Comparison of ENCODE assay signal across 11 mouse cellular contexts in the genomic region with DNA sequence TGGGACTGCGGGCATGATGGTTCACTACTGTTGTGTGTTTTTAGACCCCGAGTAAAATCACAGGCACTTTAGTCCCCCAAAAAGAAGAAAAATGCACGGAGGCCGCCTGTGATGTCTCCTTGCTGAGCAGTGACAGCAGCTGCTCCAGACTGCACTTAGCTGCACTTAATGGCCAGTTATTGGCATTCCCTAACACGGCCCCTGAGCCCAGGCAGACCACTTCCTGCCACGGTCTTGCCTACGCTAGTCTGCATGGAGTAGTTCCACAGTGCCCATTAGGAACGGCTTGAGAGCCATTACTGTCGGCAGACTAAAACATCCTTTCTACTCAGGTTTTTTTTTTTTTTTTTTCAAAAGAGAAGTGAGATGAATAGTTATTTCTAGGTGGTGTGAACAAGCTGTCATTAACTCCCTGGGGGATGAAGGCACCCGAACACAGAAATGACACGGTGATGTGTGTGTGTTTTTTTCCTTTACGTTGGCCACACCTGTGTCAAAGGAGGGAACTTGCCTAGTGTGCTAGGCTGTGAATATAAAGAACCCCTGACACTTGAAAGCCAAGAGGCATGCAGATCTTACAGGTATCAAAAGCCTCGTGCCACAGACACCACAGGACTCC. TPM values are rescaled to one million over a fixed set of nuclear protein-coding genes. Genes with fewer than 3 reads are reported as not detected.
A peak's percentile ranks its signal among the peaks of the same experiment; 100 is the strongest.
DNase-seq lines count a peak whose midpoint lies in the region; ATAC-seq lines count a peak whose summit lies in the region.
"Had no signal": no experiment of that assay in that cellular context is flagged by ENCODE, and none has a peak within 500 bp of the region (broad histone marks: within the 10 kb centered on the region; RNA-seq: fewer than 3 reads in every experiment).

No protein-coding gene starts in this region.

- peak; percentile 5 to 23 for DNase-seq in spleen, postnatal 36 days (ENCODE audit: low spot score in 2 of 2)
- DNase-seq in spleen, postnatal 14 days (ENCODE audit: low spot score in 2 of 2): no peak
- DNase-seq in splenic B cell, adult 2 months (ENCODE audit: low read depth, low spot score): peak; percentile 64
- DNase-seq in urinary bladder, postnatal 25 days (ENCODE audit: low spot score): no peak
- DNase-seq in lung, postnatal 14 days: no peak
- DNase-seq in right cerebral cortex, postnatal 4 days: no peak
- DNase-seq: kidney, adult 9 months had no signal

- peak; percentile 63 for ATAC-seq in forebrain, embryonic 12.5 days (ENCODE audit: low FRiP score)
- ATAC-seq in limb, embryonic 13.5 days (ENCODE audit: low FRiP score, low read depth): peak; percentile 61; the same call in 1 of the 2 replicates
- ATAC-seq: Patski had no signal

- peak overlapping the region; percentile 10; the same call in 1 of the 2 replicates for H3K4me3 ChIP-seq in forebrain, embryonic 12.5 days (replicated peaks)
- H3K4me3 ChIP-seq in limb, embryonic 13.5 days: no peak overlapping the region
- H3K4me3 ChIP-seq: erythroblast, embryonic 14.5 days had no signal

- 25% methylated on average over 13 of the region's 13 CpGs for WGBS in forebrain, embryonic 12.5 days
- WGBS in limb, embryonic 13.5 days: 26% methylated on average over 13 of the region's 13 CpGs

- H3K27me3 ChIP-seq in forebrain, embryonic 12.5 days: no peaks in the 10 kb centered on the region
- no peaks in the 10 kb centered on the region for H3K27me3 ChIP-seq in limb, embryonic 13.5 days
- no peaks in the 10 kb centered on the region for H3K27me3 ChIP-seq in splenic B cell, adult 2 months (ENCODE audit: control insufficient read depth, insufficient read depth, low read length, poor library complexity, severe bottlenecking)
- H3K27me3 ChIP-seq: Patski had no signal

- H3K4me1 ChIP-seq in forebrain, embryonic 12.5 days: peaks cover 61% of the 10 kb centered on the region
- peaks cover 37% of the 10 kb centered on the region for H3K4me1 ChIP-seq in limb, embryonic 13.5 days

- peaks cover 51% of the 10 kb centered on the region for H3K36me3 ChIP-seq in forebrain, embryonic 12.5 days (replicated peaks)
- H3K36me3 ChIP-seq in limb, embryonic 13.5 days: peaks cover 21% of the 10 kb centered on the region
- no peaks in the 10 kb centered on the region for H3K36me3 ChIP-seq in splenic B cell, adult 2 months (ENCODE audit: control insufficient read depth, insufficient read depth, low read length, poor library complexity, severe bottlenecking)

- peak overlapping the region; percentile 88 for H3K27ac ChIP-seq in forebrain, embryonic 12.5 days
- 0 out of 2 replicates have a peak overlapping the region, but pooled peaks have one; percentile 22 for H3K27ac ChIP-seq in limb, embryonic 13.5 days

- no peaks in the 10 kb centered on the region for H3K9me3 ChIP-seq in forebrain, embryonic 12.5 days
- no peaks in the 10 kb centered on the region for H3K9me3 ChIP-seq in limb, embryonic 13.5 days

- H3K4me2 ChIP-seq in forebrain, embryonic 12.5 days: peak overlapping the region; percentile 41
- H3K4me2 ChIP-seq in limb, embryonic 13.5 days (replicated peaks): peak overlapping the region; percentile 31; the same call in 1 of the 2 replicates

- H3K9ac ChIP-seq in forebrain, embryonic 12.5 days: peak overlapping the region; percentile 45
- no peak overlapping the region for H3K9ac ChIP-seq in limb, embryonic 13.5 days

RNA-seq across cellular contexts. Expression of a gene that starts 14.1 kb away (rescaled TPM):
- 1,306 and 1,372 TPM in 2 replicates for polyA plus RNA-seq in forebrain, embryonic 12.5 days (2016; fragmentation: Nextera tagmentation; extraction: Ambion mirVana)
- polyA plus RNA-seq in limb, embryonic 13.5 days (2015; fragmentation: Nextera tagmentation; extraction: Ambion mirVana): 173 and 179 TPM in 2 replicates
- polyA plus RNA-seq: erythroblast, embryonic 14.5 days had no signal

Comparison
In these comparisons a context has a peak if more than half of its experiments do, and no peak if none do; other contexts are left out.
1. DNase-seq: peak in spleen, postnatal 36 days (2 of 2) and splenic B cell, adult 2 months (single experiment); none in spleen, postnatal 14 days (0 of 2), urinary bladder, postnatal 25 days (single experiment), lung, postnatal 14 days (single experiment) and right cerebral cortex, postnatal 4 days (single experiment).